Mouse (Mus musculus): ENCODE measurements around the gene Zfp668. TPM values are rescaled to one million over a fixed set of nuclear protein-coding genes. Genes with fewer than 3 reads are reported as not detected.
A peak's percentile ranks its signal among the peaks of the same experiment; 100 is the strongest.

Zfp668 gene
- polyA plus RNA-seq, 1 experiment from 2014 or later: 21.7 TPM

- H3K4me1 ChIP-seq: peaks cover 29% of the 10 kb centered on the region
- 88% methylated on average over 3 of the region's 3 CpGs for WGBS
- DNase-seq (ENCODE audit: low spot score): no peak
- no peaks in the 10 kb centered on the region for H3K9me3 ChIP-seq
- no peaks in the 10 kb centered on the region for H3K36me3 ChIP-seq
- no peaks in the 10 kb centered on the region; the same call in 1 of the 2 replicates for H3K27me3 ChIP-seq (ENCODE audit: insufficient read depth, poor library complexity, severe bottlenecking)
- no peak overlapping the region for H3K27ac ChIP-seq
- no peak overlapping the region for H3K4me3 ChIP-seq
Measured at GRCm38 (mm10) chr7:127822494-127822893, 54.1 kb downstream of the Zfp668 start.

DNA sequence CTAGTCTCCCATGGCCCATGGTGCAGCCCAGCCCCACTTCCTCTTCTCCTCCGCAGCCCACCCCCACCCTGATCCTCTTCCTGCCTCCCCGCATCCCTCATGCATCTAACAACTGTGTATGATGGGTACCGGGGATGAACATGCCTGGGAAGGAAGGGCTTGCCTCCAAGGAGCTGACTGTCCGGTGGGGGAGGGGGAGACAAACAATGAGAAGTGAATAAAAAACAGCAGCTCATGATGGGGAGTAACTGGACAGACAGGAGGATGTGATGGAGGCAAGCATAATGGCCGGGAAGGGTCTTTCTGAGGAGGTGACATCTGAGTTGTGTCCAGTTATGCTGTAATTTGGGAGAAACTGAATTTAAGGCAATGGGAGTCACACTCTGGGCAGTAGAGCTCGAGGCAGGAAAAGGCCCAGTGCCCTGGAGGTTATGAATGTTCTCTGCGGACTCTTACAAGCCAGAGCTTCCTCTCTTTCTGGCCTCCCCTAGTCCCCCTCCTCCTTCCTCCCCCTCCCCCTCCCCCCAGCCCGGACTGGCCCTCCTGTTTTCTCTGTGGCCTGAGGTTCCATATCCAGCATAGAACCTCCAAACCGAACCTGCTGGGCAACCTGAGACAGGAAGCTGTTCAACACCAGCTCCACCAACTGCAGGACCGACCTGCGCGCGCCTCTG lies 55.7 kb downstream of the Zfp668 start:
- Histone ChIP-seq H3K27me3 (ENCODE audit: insufficient read depth, poor library complexity, severe bottlenecking) (no peaks in the 10 kb centered on the region; the same call in 1 of the 2 replicates), H3K9me3 (no peaks in the 10 kb centered on the region), H3K27ac (0 out of 2 replicates have a peak overlapping the region, but pooled peaks have one; percentile 13), H3K36me3 (no peaks in the 10 kb centered on the region), H3K4me3 (no peak overlapping the region), H3K4me1 (peaks cover 33% of the 10 kb centered on the region)
- no peak for DNase-seq (ENCODE audit: low spot score)
- 55% methylated on average over 13 of the region's 13 CpGs for WGBS

- no peak for DNase-seq (ENCODE audit: low spot score)
- no peaks in the 10 kb centered on the region for H3K27me3 ChIP-seq (ENCODE audit: insufficient read depth, poor library complexity, severe bottlenecking)
Measured at GRCm38 (mm10) chr7:127817776-127818175, 58.9 kb downstream of the Zfp668 start.

GRCm38 (mm10) chr7:127817053-127817452 lies 59.6 kb downstream of the Zfp668 start:
- DNase-seq (ENCODE audit: low spot score): no peak

More at GRCm38 (mm10) chr7:127817776-127818175, 58.9 kb downstream of the Zfp668 start:
- Histone ChIP-seq H3K27ac (no peak overlapping the region), H3K36me3 (0 out of 2 replicates have a peak, but pooled peaks cover 3% of the 10 kb centered on the region), H3K4me1 (peaks cover 21% of the 10 kb centered on the region), H3K9me3 (no peaks in the 10 kb centered on the region), H3K4me3 (no peak overlapping the region)
- 85% methylated on average over 5 of the region's 5 CpGs for WGBS

GRCm38 (mm10) chr7:127815954-127816821 lies 60.4 kb downstream of the Zfp668 start:
- 0 out of 2 replicates have a peak, but pooled peaks cover 3% of the 10 kb centered on the region for H3K36me3 ChIP-seq
- WGBS: 62% methylated on average over 15 of the region's 15 CpGs
- no peak overlapping the region for H3K4me3 ChIP-seq
- no peak for DNase-seq (ENCODE audit: low spot score)
- H3K27me3 ChIP-seq (ENCODE audit: insufficient read depth, poor library complexity, severe bottlenecking): no peaks in the 10 kb centered on the region
- H3K9me3 ChIP-seq: no peaks in the 10 kb centered on the region
- H3K4me1 ChIP-seq: peaks cover 20% of the 10 kb centered on the region
- 0 out of 2 replicates have a peak overlapping the region, but pooled peaks have one; percentile 42 for H3K27ac ChIP-seq

More at GRCm38 (mm10) chr7:127817053-127817452, 59.6 kb downstream of the Zfp668 start:
- WGBS: 61% methylated on average over 7 of the region's 7 CpGs
- peaks cover 21% of the 10 kb centered on the region for H3K4me1 ChIP-seq
- H3K36me3 ChIP-seq: 0 out of 2 replicates have a peak, but pooled peaks cover 3% of the 10 kb centered on the region
- no peaks in the 10 kb centered on the region for H3K9me3 ChIP-seq
- no peaks in the 10 kb centered on the region for H3K27me3 ChIP-seq (ENCODE audit: insufficient read depth, poor library complexity, severe bottlenecking)
- no peak overlapping the region for H3K27ac ChIP-seq
- no peak overlapping the region for H3K4me3 ChIP-seq

- 0 out of 2 replicates have a peak, but pooled peaks cover 7% of the 10 kb centered on the region for H3K36me3 ChIP-seq
- H3K27ac ChIP-seq: no peak overlapping the region
- WGBS: 84% methylated on average over 15 of the region's 15 CpGs
- H3K27me3 ChIP-seq (ENCODE audit: insufficient read depth, poor library complexity, severe bottlenecking): 0 out of 2 replicates have a peak, but pooled peaks cover 4% of the 10 kb centered on the region
- H3K4me1 ChIP-seq: peaks cover 20% of the 10 kb centered on the region
- no peaks in the 10 kb centered on the region for H3K9me3 ChIP-seq
- H3K4me3 ChIP-seq: no peak overlapping the region
- DNase-seq (ENCODE audit: low spot score): no peak
Measured at GRCm38 (mm10) chr7:127815116-127815665, 61.4 kb downstream of the Zfp668 start.

GRCm38 (mm10) chr7:127814241-127814921 lies 62.2 kb downstream of the Zfp668 start:
- no peak for DNase-seq (ENCODE audit: low spot score)
- H3K4me3 ChIP-seq: no peak overlapping the region
- H3K27me3 ChIP-seq (ENCODE audit: insufficient read depth, poor library complexity, severe bottlenecking): 0 out of 2 replicates have a peak, but pooled peaks cover 4% of the 10 kb centered on the region
- H3K27ac ChIP-seq: peak overlapping the region; percentile 2; the same call in 1 of the 2 replicates
- H3K36me3 ChIP-seq: 0 out of 2 replicates have a peak, but pooled peaks cover 7% of the 10 kb centered on the region
- peaks cover 18% of the 10 kb centered on the region for H3K4me1 ChIP-seq
- 79% methylated on average over 19 of the region's 19 CpGs for WGBS
- H3K9me3 ChIP-seq: no peaks in the 10 kb centered on the region

- H3K27me3 ChIP-seq (ENCODE audit: insufficient read depth, poor library complexity, severe bottlenecking): 0 out of 2 replicates have a peak, but pooled peaks cover 4% of the 10 kb centered on the region
- 72% methylated on average over 4 of the region's 4 CpGs for WGBS
- no peaks in the 10 kb centered on the region for H3K9me3 ChIP-seq
- H3K36me3 ChIP-seq: 0 out of 2 replicates have a peak, but pooled peaks cover 7% of the 10 kb centered on the region
- H3K4me1 ChIP-seq: peaks cover 15% of the 10 kb centered on the region
- H3K4me3 ChIP-seq: no peak overlapping the region
- no peak overlapping the region; the same call in 1 of the 2 replicates for H3K27ac ChIP-seq
- DNase-seq (ENCODE audit: low spot score): no peak
Measured at GRCm38 (mm10) chr7:127813821-127814220, 62.8 kb downstream of the Zfp668 start.

Other genes with a start within 250 kb of the Zfp668 start
- gene Bcl7c, start 167.9 kb downstream of the Zfp668 start, polyA plus RNA-seq (2016; fragmentation: Nextera tagmentation; extraction: Ambion mirVana): 32.3 and 59.4 TPM in 2 replicates
- gene Ctf1, start 164.1 kb downstream of the Zfp668 start, polyA plus RNA-seq (2016; fragmentation: Nextera tagmentation; extraction: Ambion mirVana): 3.4 and 6.5 TPM in 2 replicates
- gene Ctf2, start 144.7 kb downstream of the Zfp668 start, polyA plus RNA-seq (2016; fragmentation: Nextera tagmentation; extraction: Ambion mirVana): 0.26 TPM in 1 of 2 replicates, not detected in the other
- 3.4 and 4.8 TPM in 2 replicates for gene Fbxl19, start 132.3 kb downstream of the Zfp668 start, polyA plus RNA-seq (2016; fragmentation: Nextera tagmentation; extraction: Ambion mirVana)
- 12.9 and 19.8 TPM in 2 replicates for gene Orai3, start 107.0 kb downstream of the Zfp668 start, polyA plus RNA-seq (2016; fragmentation: Nextera tagmentation; extraction: Ambion mirVana)
- gene Setd1a, start 100.2 kb downstream of the Zfp668 start, polyA plus RNA-seq (2016; fragmentation: Nextera tagmentation; extraction: Ambion mirVana): 13.2 and 23.7 TPM in 2 replicates
- not detected in 2 replicates for gene Gm49388, start 91.2 kb downstream of the Zfp668 start, polyA plus RNA-seq (2016; fragmentation: Nextera tagmentation; extraction: Ambion mirVana)
- 14.9 and 17.1 TPM in 2 replicates for gene Hsd3b7, start 76.2 kb downstream of the Zfp668 start, polyA plus RNA-seq (2016; fragmentation: Nextera tagmentation; extraction: Ambion mirVana)
- 32.4 and 36.3 TPM in 2 replicates for gene Stx4a, start 52.5 kb downstream of the Zfp668 start, polyA plus RNA-seq (2016; fragmentation: Nextera tagmentation; extraction: Ambion mirVana)
- gene Stx1b, start 52.3 kb downstream of the Zfp668 start, polyA plus RNA-seq (2016; fragmentation: Nextera tagmentation; extraction: Ambion mirVana): 1.1 and 3.2 TPM in 2 replicates
- gene Zfp646, start 607 bp downstream of the Zfp668 start, polyA plus RNA-seq (2016; fragmentation: Nextera tagmentation; extraction: Ambion mirVana): 10.6 and 11.7 TPM in 2 replicates
- 1.2 and 1.9 TPM in 2 replicates for gene Prss53, start 14.1 kb upstream of the Zfp668 start, polyA plus RNA-seq (2016; fragmentation: Nextera tagmentation; extraction: Ambion mirVana)
- not detected in 2 replicates for gene Gm21974, start 18.6 kb upstream of the Zfp668 start, polyA plus RNA-seq (2016; fragmentation: Nextera tagmentation; extraction: Ambion mirVana)
- 81.7 and 89.4 TPM in 2 replicates for gene Vkorc1, start 18.8 kb upstream of the Zfp668 start, polyA plus RNA-seq (2016; fragmentation: Nextera tagmentation; extraction: Ambion mirVana)
- gene Bckdk, start 27.3 kb upstream of the Zfp668 start, polyA plus RNA-seq (2016; fragmentation: Nextera tagmentation; extraction: Ambion mirVana): 143 and 176 TPM in 2 replicates
- gene Kat8, start 35.7 kb upstream of the Zfp668 start, polyA plus RNA-seq (2016; fragmentation: Nextera tagmentation; extraction: Ambion mirVana): 31.0 and 39.7 TPM in 2 replicates
- 2.3 and 8.9 TPM in 2 replicates for gene Prss8, start 53.3 kb upstream of the Zfp668 start, polyA plus RNA-seq (2016; fragmentation: Nextera tagmentation; extraction: Ambion mirVana)
- 10.9 and 13.0 TPM in 2 replicates for gene Prss36, start 69.9 kb upstream of the Zfp668 start, polyA plus RNA-seq (2016; fragmentation: Nextera tagmentation; extraction: Ambion mirVana)
- gene Fus, start 90.6 kb upstream of the Zfp668 start, polyA plus RNA-seq (2016; fragmentation: Nextera tagmentation; extraction: Ambion mirVana): 280 and 362 TPM in 2 replicates
- gene Pycard, start 117.0 kb upstream of the Zfp668 start, polyA plus RNA-seq (2016; fragmentation: Nextera tagmentation; extraction: Ambion mirVana): 27.8 and 35.5 TPM in 2 replicates
- 0.40 and 1.2 TPM in 2 replicates for gene Trim72, start 127.1 kb upstream of the Zfp668 start, polyA plus RNA-seq (2016; fragmentation: Nextera tagmentation; extraction: Ambion mirVana)
- 0.06 and 0.25 TPM in 2 replicates for gene Itgam, start 185.8 kb upstream of the Zfp668 start, polyA plus RNA-seq (2016; fragmentation: Nextera tagmentation; extraction: Ambion mirVana)
- gene Gm49368, start 185.9 kb upstream of the Zfp668 start, polyA plus RNA-seq (2016; fragmentation: Nextera tagmentation; extraction: Ambion mirVana): 0.09 TPM in 1 of 2 replicates, not detected in the other